18 mouse cellular contexts compared by ENCODE assay signal in the genomic region with DNA sequence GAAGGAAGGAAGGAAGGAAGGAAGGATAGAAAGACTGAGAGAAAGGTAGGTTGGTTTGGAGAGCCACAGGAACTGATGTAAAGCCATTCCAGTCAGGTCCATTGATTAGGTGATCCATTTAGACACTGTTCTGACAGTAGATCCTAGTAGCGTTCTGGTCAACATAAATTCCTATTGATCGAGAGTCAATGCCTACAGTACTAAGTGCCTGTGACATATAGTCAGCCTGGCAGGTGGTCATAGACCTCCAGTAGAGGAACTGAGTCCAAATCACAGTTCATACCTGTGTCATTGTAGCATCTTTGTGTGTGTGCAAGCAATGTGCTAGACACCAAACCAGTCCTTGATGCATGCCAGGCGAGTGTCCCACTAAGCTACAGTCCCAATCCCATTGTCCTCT. TPM values are rescaled to one million over a fixed set of nuclear protein-coding genes. Genes with fewer than 3 reads are reported as not detected.
"Had no signal": no experiment of that assay in that cellular context is flagged by ENCODE, and none has a peak within 500 bp of the region (broad histone marks: within the 10 kb centered on the region; RNA-seq: fewer than 3 reads in every experiment).

No protein-coding gene starts in this region.

- H3K4me3 ChIP-seq: neural tube, embryonic 13.5 days; neural tube, embryonic 15.5 days; stomach, embryonic 15.5 days had no signal

- H3K9ac ChIP-seq: neural tube, embryonic 13.5 days; neural tube, embryonic 15.5 days; stomach, embryonic 15.5 days had no signal

- DNase-seq: retina, postnatal 1 day; right cerebral cortex, adult 18-20 months; right cerebral cortex, postnatal 14 days; right cerebral cortex, postnatal 25 days; right cerebral cortex, postnatal 4 days; spleen, adult 18-20 months; thymus, adult 18-20 months; thymus, adult 2 months; thymus, postnatal 14 days; thymus, postnatal 25 days; thymus, postnatal 36 days; thymus, postnatal 4 days had no signal

- H3K4me1 ChIP-seq: neural tube, embryonic 15.5 days; stomach, embryonic 15.5 days had no signal

- H3K4me2 ChIP-seq: neural tube, embryonic 13.5 days; neural tube, embryonic 15.5 days; stomach, embryonic 15.5 days had no signal

- H3K27me3 ChIP-seq: neural tube, embryonic 13.5 days; neural tube, embryonic 15.5 days; stomach, embryonic 15.5 days had no signal

- H3K9me3 ChIP-seq: neural tube, embryonic 13.5 days; neural tube, embryonic 15.5 days; stomach, embryonic 15.5 days had no signal

- H3K27ac ChIP-seq: neural tube, embryonic 13.5 days; neural tube, embryonic 15.5 days; stomach, embryonic 15.5 days; stomach, postnatal 0 days had no signal

- H3K36me3 ChIP-seq: neural tube, embryonic 13.5 days; neural tube, embryonic 15.5 days; stomach, embryonic 15.5 days had no signal

RNA-seq across cellular contexts. Expression of a gene that starts 7.0 kb away (rescaled TPM):
- total RNA-seq: neutrophil, adult 5-6 weeks had no signal
- polyA plus RNA-seq: spleen, adult 2 months had no signal
